Mouse (Mus musculus) embryonic facial prominence, embryonic 10.5 days (tissue): Measurements from ENCODE around the gene Btbd6. TPM values are rescaled to one million over a fixed set of nuclear protein-coding genes. Genes with fewer than 3 reads are reported as not detected.
A peak's percentile ranks its signal among the peaks of the same experiment; 100 is the strongest.

ENCODE experiments used
- DNase-seq: peaks from one replicate; pipeline ENCODE4 v3.0.0-alpha.2; 2017; ENCODE audit warnings: low spot score
- H3K27ac ChIP-seq: fragments of 300-500 bp; sonication (generic); replicated peaks from 2 replicates; pipeline ENCODE4 v1.5.1; 2016; ENCODE audit warnings: mild to moderate bottlenecking
- H3K27me3 ChIP-seq: fragments of 300-500 bp; sonication (generic); replicated peaks from 2 replicates; pipeline ENCODE4 v1.6.1; 2016; ENCODE audit warnings: low read depth, mild to moderate bottlenecking; ENCODE audit not compliant: poor library complexity, severe bottlenecking
- H3K36me3 ChIP-seq: fragments of 300-500 bp; sonication (generic); replicated peaks from 2 replicates; pipeline ENCODE4 v1.6.1; 2016; ENCODE audit warnings: mild to moderate bottlenecking, moderate library complexity
- H3K4me1 ChIP-seq: fragments of 300-500 bp; sonication (generic); 2 replicates; pipeline ENCODE4 v1.6.1; 2016
- H3K4me3 ChIP-seq: fragments of 300-500 bp; sonication (generic); 2 replicates; pipeline ENCODE4 v1.5.1; 2016; ENCODE audit warnings: mild to moderate bottlenecking, moderate library complexity
- H3K9me3 ChIP-seq: fragments of 300-500 bp; sonication (generic); 2 replicates; pipeline ENCODE4 v1.6.1; 2016; ENCODE audit warnings: mild to moderate bottlenecking
- WGBS: fragments of 180-500 bp; shearing (Covaris S2); methylation state at CpG from one replicate; pipeline ENCODE4 v1.1.7; 2016; 5-methylcytosine and 5-hydroxymethylcytosine counted together
- polyA plus RNA-seq: library from polyadenylated mRNA; unstranded; fragments of >200 nt; fragmentation: Nextera tagmentation; extraction: Ambion mirVana; gene quantifications from 2 replicates; pipeline ENCODE4 v1.2.1, GENCODE M21; 2016

The Btbd6 gene
- polyA plus RNA-seq: 22.3 and 23.0 TPM in 2 replicates

DNA sequence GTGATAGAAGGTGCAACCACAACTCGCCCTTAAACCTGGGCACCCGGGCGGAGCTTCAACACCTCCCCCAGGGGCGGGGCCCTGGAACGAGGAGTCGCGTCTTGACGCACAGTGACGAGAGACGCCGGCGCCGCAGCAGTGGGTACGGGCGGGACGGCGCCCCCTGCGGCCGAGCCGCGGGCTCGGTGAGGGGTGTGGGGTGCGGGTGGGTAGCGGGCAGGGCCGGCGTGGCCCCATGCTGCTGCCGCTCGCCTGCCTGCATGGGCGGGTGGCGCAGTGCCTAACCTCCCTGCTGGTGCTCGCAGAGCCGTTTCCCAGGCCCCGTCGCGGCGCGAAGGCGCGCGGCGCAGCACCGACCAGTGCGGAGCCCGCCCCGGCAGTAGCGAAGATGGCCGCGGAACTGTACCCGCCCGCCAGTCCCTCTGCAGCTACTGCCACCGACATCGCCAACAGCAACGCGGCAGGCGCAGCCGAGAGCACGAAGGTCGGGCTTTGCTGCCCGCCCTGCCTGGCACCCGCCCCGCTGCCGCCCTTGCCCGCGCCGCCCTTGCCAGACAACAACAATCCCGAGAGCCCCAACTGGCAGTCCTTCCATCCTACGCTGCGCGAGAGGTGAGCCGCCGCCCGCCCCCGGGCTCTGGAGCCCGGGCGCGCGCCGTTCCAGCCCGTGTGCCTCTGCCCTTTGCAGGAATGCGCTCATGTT lies at the start of gene Btbd6:
Gene Btbd6 (plus strand): TSS at position 112 of the 703 bp plus-strand sequence.
- Histone ChIP-seq H3K36me3 (peaks cover 82% of the 10 kb centered on the region), H3K9me3 (no peaks in the 10 kb centered on the region), H3K4me3 (peak within 1 kb of the TSS; percentile 86), H3K27ac (peak within 1 kb of the TSS; percentile 96), H3K27me3 (no peaks in the 10 kb centered on the region), H3K4me1 (peaks cover 27% of the 10 kb centered on the region)
- WGBS: under 1% methylated on average over 80 of the region's 80 CpGs
- DNase-seq: peak; percentile 92

DNA sequence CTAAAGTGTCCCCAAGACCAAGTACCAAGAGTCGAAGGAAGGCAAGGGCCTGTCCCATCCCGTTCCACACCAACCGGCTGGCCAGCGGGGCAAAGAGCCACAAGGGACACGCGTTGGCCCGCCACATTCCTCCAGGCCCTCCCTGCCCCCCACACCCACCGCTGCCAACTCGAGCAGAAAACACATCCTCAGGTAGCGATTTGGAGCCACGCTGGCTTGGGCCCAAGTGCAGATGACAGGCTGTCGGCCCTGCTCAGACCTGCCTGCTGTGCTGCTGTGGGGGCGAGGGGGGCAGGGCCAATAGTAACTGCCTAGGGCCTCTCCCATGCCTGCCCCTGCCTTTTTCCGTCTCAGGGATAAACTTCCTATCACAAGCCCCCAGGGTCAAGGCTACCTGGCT lies 49.0 kb upstream of the Btbd6 start:
- 68% methylated on average over 14 of the region's 14 CpGs for WGBS
- Histone ChIP-seq H3K36me3 (no peaks in the 10 kb centered on the region), H3K27ac (no peak overlapping the region), H3K9me3 (no peaks in the 10 kb centered on the region), H3K27me3 (peaks cover 81% of the 10 kb centered on the region), H3K4me1 (peaks cover 75% of the 10 kb centered on the region), H3K4me3 (peak overlapping the region; percentile 63; the same call in 1 of the 2 replicates)
- DNase-seq: peak; percentile 40

DNA sequence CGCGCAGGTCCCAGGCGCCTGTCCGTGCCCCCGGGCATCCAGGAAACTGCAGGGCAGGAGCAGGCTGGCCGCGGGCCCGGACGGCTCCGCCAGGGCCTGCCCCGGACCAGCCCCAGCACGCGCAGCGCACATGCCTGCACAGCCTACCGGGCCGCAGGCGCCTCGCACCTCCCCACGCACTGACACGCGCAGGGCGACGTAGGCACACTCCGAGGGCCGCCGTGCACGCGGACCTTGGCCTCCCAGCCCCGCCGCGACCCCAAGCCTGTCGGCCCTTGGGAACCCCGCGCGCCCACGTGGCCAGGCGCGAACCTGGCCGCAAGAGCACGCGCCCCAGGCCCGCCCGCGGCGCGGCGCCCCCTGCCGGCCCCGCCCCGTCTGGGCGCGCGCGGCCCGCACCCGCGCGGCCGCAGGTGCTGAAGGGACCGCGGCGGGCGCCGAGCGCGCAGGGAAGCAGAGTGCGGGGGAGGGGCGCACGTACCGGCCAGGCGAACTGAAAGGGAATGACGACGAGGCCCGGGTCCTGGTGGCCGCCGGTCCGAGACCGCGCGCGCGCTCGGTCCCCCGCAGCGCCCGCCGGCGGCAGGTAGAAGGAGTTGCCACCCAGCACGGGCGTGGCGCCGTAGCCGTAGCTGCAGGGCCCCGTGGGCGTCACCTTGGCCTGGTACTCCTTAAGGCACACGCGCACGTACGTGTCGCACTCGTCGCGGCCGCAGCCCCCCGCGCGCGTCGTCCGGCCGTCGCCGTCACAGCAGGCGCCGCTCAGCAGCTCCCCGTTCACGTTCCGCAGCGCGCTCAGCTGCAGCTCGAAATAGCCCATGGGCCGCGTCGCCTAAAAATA lies 47.7 kb upstream of the Btbd6 start:
- peaks cover 70% of the 10 kb centered on the region for H3K4me1 ChIP-seq
- peak; percentile 68 for DNase-seq
- WGBS: 1% methylated on average over 124 of the region's 124 CpGs
- H3K36me3 ChIP-seq: no peaks in the 10 kb centered on the region
- no peaks in the 10 kb centered on the region for H3K9me3 ChIP-seq
- peak overlapping the region; percentile 63 for H3K4me3 ChIP-seq
- peaks cover 83% of the 10 kb centered on the region for H3K27me3 ChIP-seq
- peak overlapping the region; percentile 80 for H3K27ac ChIP-seq

DNA sequence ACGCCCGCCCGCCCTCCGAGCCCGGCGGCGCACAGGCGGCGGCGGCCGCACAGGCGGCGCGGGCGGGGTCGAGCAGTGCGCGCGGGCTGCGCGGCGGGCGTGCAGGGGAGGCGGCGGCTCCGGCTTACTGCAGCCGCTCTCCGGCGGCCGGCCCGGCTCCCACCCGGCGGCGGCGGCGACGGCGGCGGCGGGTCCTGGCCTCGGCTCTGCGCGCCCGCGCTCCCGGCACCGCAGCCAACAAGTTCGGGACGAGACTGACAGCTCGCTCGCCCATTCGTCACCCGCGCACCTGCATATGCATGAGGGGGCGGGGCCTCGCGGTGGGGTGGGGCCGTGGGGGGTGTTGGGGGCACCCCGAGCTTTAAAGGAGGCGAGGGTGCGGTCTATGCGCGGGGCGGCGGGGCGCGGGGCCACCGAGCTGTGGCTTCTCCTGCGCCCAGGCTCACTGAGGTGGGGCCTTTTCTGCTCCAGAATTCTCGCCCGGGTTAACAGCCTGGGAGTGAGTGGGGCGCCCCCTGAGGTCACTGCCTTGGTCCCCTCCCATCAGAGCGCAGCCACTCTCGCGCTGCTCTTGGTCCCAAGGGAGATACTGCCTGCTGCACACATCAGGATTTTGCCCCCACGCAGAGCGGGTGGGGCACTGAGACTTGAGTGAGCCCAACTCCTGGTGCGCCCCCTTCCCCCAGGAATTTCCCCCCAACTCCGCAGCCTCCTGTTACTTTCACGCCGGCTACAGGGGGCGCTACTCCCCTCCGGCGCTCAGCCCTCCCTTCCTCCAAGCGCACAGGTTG lies 46.5 kb upstream of the Btbd6 start, which contains the start of gene Jag2:
Gene Jag2 (minus strand): TSS at position 215 of the 791 bp plus-strand sequence.
- peak within 1 kb of the TSS; percentile 80 for H3K27ac ChIP-seq
- peaks cover 60% of the 10 kb centered on the region for H3K4me1 ChIP-seq
- peaks cover 77% of the 10 kb centered on the region for H3K27me3 ChIP-seq

DNA sequence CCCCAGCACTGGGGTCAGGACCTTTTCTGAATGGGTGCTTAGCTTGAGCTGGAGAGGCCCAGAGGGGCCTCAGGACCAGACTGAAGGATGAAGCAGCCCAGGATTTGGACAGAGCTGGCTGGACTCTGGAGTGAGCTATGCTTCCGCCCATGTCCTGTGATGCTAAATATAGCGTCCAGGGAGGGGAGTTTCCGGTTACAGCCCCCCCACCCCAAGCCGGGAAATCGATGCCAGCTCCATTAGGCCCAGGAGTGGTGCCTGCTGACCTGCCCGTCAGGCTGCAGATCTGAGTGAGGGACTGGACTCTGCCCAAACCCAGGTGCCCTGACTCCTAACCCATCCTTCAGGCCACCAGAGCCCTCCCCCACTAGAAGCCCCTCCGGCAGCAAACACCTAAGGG lies 43.6 kb upstream of the Btbd6 start:
- peaks cover 45% of the 10 kb centered on the region for H3K4me1 ChIP-seq
- 39% methylated on average over 7 of the region's 7 CpGs for WGBS
- H3K4me3 ChIP-seq: no peak overlapping the region
- H3K9me3 ChIP-seq: no peaks in the 10 kb centered on the region
- DNase-seq: no peak
- H3K27ac ChIP-seq: no peak overlapping the region
- H3K36me3 ChIP-seq: no peaks in the 10 kb centered on the region
- H3K27me3 ChIP-seq: peaks cover 48% of the 10 kb centered on the region

More for the DNA sequence above, 46.5 kb upstream of the Btbd6 start, which contains the start of gene Jag2:
- peak; percentile 79 for DNase-seq
- H3K4me3 ChIP-seq: peak within 1 kb of the TSS; percentile 63
- no peaks in the 10 kb centered on the region for H3K9me3 ChIP-seq
- WGBS: 6% methylated on average over 85 of the region's 85 CpGs
- H3K36me3 ChIP-seq: no peaks in the 10 kb centered on the region

DNA sequence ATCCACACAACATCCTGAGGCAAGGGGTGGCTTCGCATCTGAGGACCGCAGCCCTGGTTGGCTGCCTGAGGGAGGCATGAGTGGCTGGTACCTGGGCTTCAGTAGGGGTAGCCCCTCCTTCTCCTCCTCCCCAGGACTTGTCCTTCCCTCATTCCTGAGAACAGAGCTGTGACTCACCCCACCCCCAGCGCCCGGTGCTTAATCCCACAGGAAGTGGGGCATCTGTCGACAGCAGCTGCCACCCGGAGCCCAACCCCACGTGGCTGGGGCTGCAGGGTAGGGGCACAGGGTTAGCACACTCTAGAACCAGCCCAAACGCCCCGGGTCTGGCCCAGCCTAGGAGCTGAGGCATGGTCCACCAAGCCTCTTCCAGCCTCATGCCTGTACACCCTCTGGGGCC lies 38.4 kb upstream of the Btbd6 start:
- 39% methylated on average over 9 of the region's 9 CpGs for WGBS
- DNase-seq: no peak
- Histone ChIP-seq H3K4me1 (peaks cover 55% of the 10 kb centered on the region), H3K4me3 (no peak overlapping the region), H3K27ac (peak overlapping the region; percentile 41), H3K27me3 (peaks cover 14% of the 10 kb centered on the region; the same call in 1 of the 2 replicates), H3K9me3 (no peaks in the 10 kb centered on the region), H3K36me3 (no peaks in the 10 kb centered on the region)

DNA sequence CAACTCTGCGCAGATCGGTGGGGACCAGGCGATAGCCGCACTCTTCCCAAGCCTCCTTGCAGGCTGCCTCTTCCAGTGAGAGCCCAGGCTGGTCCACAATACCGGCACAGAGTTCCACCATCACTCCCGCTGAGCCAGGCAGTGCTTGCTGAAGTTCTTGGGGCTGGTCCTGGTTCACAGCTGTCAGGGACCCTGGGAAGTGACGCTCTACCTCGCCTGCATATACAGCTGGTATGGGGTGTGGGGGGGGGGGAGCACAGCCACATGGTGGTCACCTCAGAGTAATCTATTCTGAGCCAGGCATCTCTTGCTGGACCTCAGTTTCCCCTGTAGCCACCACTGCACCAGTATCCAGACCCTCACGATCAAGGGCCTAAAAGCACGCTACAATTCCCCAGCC lies 37.9 kb upstream of the Btbd6 start:
- Histone ChIP-seq H3K4me1 (peaks cover 52% of the 10 kb centered on the region), H3K36me3 (no peaks in the 10 kb centered on the region), H3K27ac (peak overlapping the region; percentile 41), H3K27me3 (peaks cover 17% of the 10 kb centered on the region; the same call in 1 of the 2 replicates), H3K9me3 (no peaks in the 10 kb centered on the region), H3K4me3 (no peak overlapping the region)
- DNase-seq: no peak
- 77% methylated on average over 10 of the region's 10 CpGs for WGBS

DNA sequence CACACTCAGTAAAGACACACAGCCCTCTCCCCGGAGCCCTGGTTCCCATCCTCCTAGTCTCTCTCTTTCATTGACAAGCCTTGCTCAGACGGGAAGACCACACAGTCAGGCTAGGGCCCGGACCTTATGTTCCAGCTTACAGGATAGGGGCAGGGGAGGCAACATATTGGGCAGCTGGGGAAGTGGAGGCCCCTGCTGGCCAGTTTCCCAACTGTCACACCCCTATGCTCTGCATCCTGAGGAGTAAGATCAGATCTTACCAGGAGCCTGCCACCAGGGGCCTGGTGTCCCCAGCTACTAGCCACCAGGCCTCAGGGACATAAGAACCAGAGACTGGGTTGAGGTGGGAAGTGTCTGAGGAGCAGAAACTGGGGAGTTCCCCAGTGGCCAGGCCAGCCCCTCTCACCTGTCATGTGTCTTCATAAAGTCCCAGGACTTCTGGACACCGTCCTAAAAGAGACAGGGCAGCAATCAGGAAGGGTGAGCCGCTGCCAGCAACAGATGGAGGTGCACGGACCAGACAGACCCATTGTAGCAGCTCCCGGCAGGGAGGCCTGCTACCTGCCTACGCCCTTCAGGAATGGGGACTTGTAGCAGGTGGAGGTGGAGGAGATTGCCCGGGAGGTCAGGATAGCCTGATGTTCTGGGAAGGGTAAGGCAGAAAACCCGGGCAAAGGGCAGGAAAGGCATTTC lies 37.3 kb upstream of the Btbd6 start:
- no peak overlapping the region for H3K27ac ChIP-seq
- WGBS: 56% methylated on average over 10 of the region's 10 CpGs
- DNase-seq: peak; percentile 73

DNA sequence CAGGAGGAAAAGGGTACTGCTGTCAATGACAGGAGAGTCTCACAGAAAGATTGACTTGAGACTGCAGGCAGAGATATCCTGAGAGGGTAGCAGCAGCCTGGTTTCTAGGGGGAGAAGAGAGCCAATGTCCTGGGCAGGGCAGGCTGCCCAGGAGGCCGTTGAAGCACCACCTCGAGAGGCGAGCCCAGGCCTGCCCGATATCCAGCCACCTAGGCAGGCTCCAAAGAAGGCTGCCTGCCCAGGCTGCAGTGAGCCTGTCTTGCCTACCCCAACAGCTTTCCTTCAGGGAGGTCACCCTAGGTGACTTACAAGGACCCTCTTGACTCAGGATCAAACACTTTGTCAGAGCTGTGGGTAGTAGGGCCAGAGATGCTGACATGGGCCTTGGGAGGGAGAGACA lies 36.0 kb upstream of the Btbd6 start:
- Histone ChIP-seq H3K4me3 (0 out of 2 replicates have a peak overlapping the region, but pooled peaks have one; percentile 87), H3K9me3 (no peaks in the 10 kb centered on the region), H3K27ac (no peak overlapping the region), H3K27me3 (peaks cover 17% of the 10 kb centered on the region; the same call in 1 of the 2 replicates), H3K36me3 (no peaks in the 10 kb centered on the region), H3K4me1 (peaks cover 52% of the 10 kb centered on the region)
- WGBS: 77% methylated on average over 4 of the region's 4 CpGs
- no peak for DNase-seq

More for the DNA sequence above, 37.3 kb upstream of the Btbd6 start:
- Histone ChIP-seq H3K4me3 (no peak overlapping the region), H3K27me3 (peaks cover 17% of the 10 kb centered on the region; the same call in 1 of the 2 replicates), H3K36me3 (no peaks in the 10 kb centered on the region), H3K4me1 (peaks cover 52% of the 10 kb centered on the region), H3K9me3 (no peaks in the 10 kb centered on the region)

DNA sequence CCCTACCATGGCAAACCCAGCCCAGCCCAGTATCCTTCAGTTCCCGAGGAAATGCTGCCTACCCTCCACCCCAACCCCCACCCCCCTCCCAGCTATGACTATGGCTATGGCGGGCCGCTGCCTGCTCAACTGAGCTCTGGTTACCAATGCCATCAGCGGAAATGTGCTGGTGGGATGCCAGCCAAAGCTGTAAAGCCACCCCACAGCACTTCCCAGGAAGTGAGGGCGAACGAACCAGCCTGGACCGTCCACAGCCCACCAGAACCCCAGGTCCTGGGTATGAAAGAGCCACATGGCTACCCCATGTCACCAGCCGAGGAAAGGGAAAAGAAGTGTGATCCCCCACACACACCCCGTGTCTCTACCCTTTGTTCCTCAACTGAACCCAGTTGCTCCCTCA lies 35.6 kb upstream of the Btbd6 start:
- WGBS: 84% methylated on average over 9 of the region's 9 CpGs
- peak overlapping the region; percentile 87; the same call in 1 of the 2 replicates for H3K4me3 ChIP-seq
- no peaks in the 10 kb centered on the region for H3K9me3 ChIP-seq
- H3K27me3 ChIP-seq: peaks cover 17% of the 10 kb centered on the region; the same call in 1 of the 2 replicates
- no peak for DNase-seq
- peaks cover 52% of the 10 kb centered on the region for H3K4me1 ChIP-seq
- H3K36me3 ChIP-seq: no peaks in the 10 kb centered on the region
- H3K27ac ChIP-seq: no peak overlapping the region

DNA sequence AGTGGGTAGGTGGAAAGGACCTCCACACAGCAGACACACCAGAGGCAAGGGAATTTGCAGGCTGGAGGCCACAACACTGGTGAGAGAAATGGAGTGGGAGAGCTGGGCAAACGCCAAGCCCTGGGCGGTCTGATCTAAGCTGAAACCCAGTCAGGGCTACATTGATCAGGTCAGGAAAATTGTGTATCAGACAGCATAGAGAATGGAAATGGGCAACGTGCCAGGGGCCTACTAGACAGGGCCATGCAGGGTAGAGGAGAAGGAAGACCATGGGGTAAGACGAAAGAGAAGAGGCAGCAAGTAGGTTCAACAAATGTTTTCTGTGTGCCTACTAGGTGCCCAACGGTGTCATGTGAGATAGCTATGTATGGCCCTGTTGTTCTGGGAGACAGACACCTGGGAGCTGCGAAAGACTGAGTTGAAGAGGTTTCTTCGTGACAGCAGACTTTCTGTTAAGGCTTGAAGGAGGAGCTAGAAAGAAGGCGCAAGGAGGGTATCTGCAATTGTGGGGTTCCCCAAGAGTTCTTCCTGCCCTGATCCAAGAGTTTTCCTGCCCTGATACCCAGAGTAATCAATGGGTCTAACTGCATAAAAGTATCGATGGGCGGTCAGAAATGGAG lies 35.0 kb upstream of the Btbd6 start:
- peaks cover 17% of the 10 kb centered on the region; the same call in 1 of the 2 replicates for H3K27me3 ChIP-seq
- H3K4me3 ChIP-seq: peak overlapping the region; percentile 87
- H3K36me3 ChIP-seq: no peaks in the 10 kb centered on the region
- peaks cover 52% of the 10 kb centered on the region for H3K4me1 ChIP-seq
- DNase-seq: no peak
- no peaks in the 10 kb centered on the region for H3K9me3 ChIP-seq
- WGBS: 44% methylated on average over 10 of the region's 10 CpGs
- peak overlapping the region; percentile 97 for H3K27ac ChIP-seq
